Mouse (Mus musculus): ENCODE measurements at regions not wholly inside any gene's neighbourhood (a gene's known extent, or its start where the extent isn't known, plus 50 kb on each side); places are given as distances from the start of the nearest gene placed in this dataset.

- TF ChIP-seq CTCF (IDR thresholded peaks at IDR 0.05; ENCODE audit: extremely low read depth, insufficient read length, insufficient replicate concordance, low read depth, low read length) (no peak), POLR2A (IDR thresholded peaks at IDR 0.05; ENCODE audit: low read depth, low read length) (no peak)
Observed at GRCm38 (mm10) chr14:71882871-71883270, 608.8 kb downstream of the Gm9195 start.
